Mouse (Mus musculus) CH12.LX (cell line): ENCODE measurements at regions not wholly inside any gene's neighbourhood (a gene's known extent, or its start where the extent isn't known, plus 50 kb on each side); places are given as distances from the start of the nearest gene placed in this dataset.

Source experiments
- DNase-seq: peaks from one replicate; pipeline ENCODE4 v3.0.0-alpha.2; 2013; ENCODE audit errors: extremely low read depth
- H3K27ac ChIP-seq: 2 replicates; pipeline ENCODE4 v1.5.1; 2012; ENCODE audit warnings: low read depth, mild to moderate bottlenecking, control low read depth, moderate library complexity; ENCODE audit not compliant: insufficient read depth
- H3K27me3 ChIP-seq: replicated peaks from 2 replicates; pipeline ENCODE3; 2012; ENCODE audit warnings: inconsistent platforms
- H3K36me3 ChIP-seq, 2 experiments: replicated peaks in 1 of 2; 2 replicates each; pipeline versions ENCODE3 to v1.6.1; 2012; ENCODE audit warnings: inconsistent platforms in 1 of 2, low read length in 1 of 2, mild to moderate bottlenecking in 1 of 2, mixed read lengths in 1 of 2, moderate library complexity in 1 of 2; ENCODE audit not compliant: control insufficient read depth in 1 of 2, insufficient read depth in 1 of 2
- H3K4me1 ChIP-seq, 2 experiments: 2 replicates each; pipeline ENCODE4 v1.6.1; 2012; ENCODE audit warnings: inconsistent platforms in 1 of 2, moderate library complexity in 1 of 2; ENCODE audit not compliant: insufficient read depth in 2 of 2, control insufficient read depth in 1 of 2
- H3K4me2 ChIP-seq: 2 replicates; pipeline ENCODE4 v1.6.1; 2012; ENCODE audit warnings: low read depth, mild to moderate bottlenecking, control low read depth; ENCODE audit not compliant: poor library complexity, insufficient read depth, severe bottlenecking
- H3K4me3 ChIP-seq, 3 experiments: fragments of 150-350 bp in 1 of 3; sonication (generic) in 1 of 3; replicated peaks in 1 of 3; 2 replicates each; pipeline versions ENCODE3 to v1.5.1; 2011 to 2012; ENCODE audit warnings: low read depth in 2 of 3, low read length in 2 of 3, mild to moderate bottlenecking in 2 of 3, moderate library complexity in 2 of 3, control low read depth in 1 of 3, improper control_type of control experiment in 1 of 3, inconsistent platforms in 1 of 3, mixed read lengths in 1 of 3; ENCODE audit not compliant: poor library complexity in 1 of 3
- H3K79me2 ChIP-seq: replicated peaks from 2 replicates; pipeline ENCODE4 v1.6.1; 2012; ENCODE audit warnings: mild to moderate bottlenecking, moderate library complexity; ENCODE audit not compliant: control insufficient read depth, poor library complexity, insufficient read depth, severe bottlenecking; ENCODE audit errors: extremely low read depth
- H3K9ac ChIP-seq: 2 replicates; pipeline ENCODE4 v1.6.1; 2012; ENCODE audit warnings: low read depth, mild to moderate bottlenecking, control low read depth, moderate library complexity; ENCODE audit not compliant: insufficient read depth
- H3K9me3 ChIP-seq: replicated peaks from 2 replicates; pipeline ENCODE3; 2012; ENCODE audit warnings: low read length, inconsistent platforms, mixed read lengths
- BHLHE40 ChIP-seq: IDR thresholded peaks from 2 replicates; pipeline ENCODE4 v1.6.1; 2011; ENCODE audit warnings: mild to moderate bottlenecking, low read depth, low read length, improper control_type of control experiment
- CHD1 ChIP-seq: IDR thresholded peaks from 2 replicates; pipeline ENCODE4 v1.6.1; 2012; ENCODE audit warnings: low read depth, low read length, improper control_type of control experiment, inconsistent platforms
- CHD2 ChIP-seq: IDR thresholded peaks from 2 replicates; pipeline ENCODE4 v1.6.1; 2011; ENCODE audit warnings: low read length, improper control_type of control experiment
- CTCF ChIP-seq, 2 experiments: IDR thresholded peaks in 1 of 2; conservative IDR thresholded peaks in 1 of 2; 2 replicates each; pipeline ENCODE4 v1.5.1; 2011 to 2012; ENCODE audit warnings: low read depth in 2 of 2, low read length in 2 of 2, improper control_type of control experiment in 1 of 2, inconsistent platforms in 1 of 2, mild to moderate bottlenecking in 1 of 2, moderate library complexity in 1 of 2
- E2F4 ChIP-seq: IDR thresholded peaks from 2 replicates; pipeline ENCODE4 v1.6.1; 2011; ENCODE audit warnings: low read depth, low read length, improper control_type of control experiment; ENCODE audit not compliant: insufficient replicate concordance
- ELF1 ChIP-seq: IDR thresholded peaks from 2 replicates; pipeline ENCODE4 v1.6.1; 2014; ENCODE audit warnings: low read depth, mild to moderate bottlenecking, inconsistent platforms, low read length, improper control_type of control experiment
- EP300 ChIP-seq: IDR thresholded peaks from 2 replicates; pipeline ENCODE4 v1.6.1; 2011; ENCODE audit warnings: low read length, improper control_type of control experiment
- ETS1 ChIP-seq: conservative IDR thresholded peaks from 2 replicates; pipeline ENCODE4 v1.6.1; 2012; ENCODE audit warnings: low read depth, mild to moderate bottlenecking, inconsistent platforms, low read length, improper control_type of control experiment, moderate library complexity
- GABPA ChIP-seq: IDR thresholded peaks from 2 replicates; pipeline ENCODE4 v1.6.1; 2012; ENCODE audit warnings: low read depth, low read length, improper control_type of control experiment, inconsistent platforms; ENCODE audit not compliant: insufficient replicate concordance
- HCFC1 ChIP-seq: IDR thresholded peaks from 2 replicates; pipeline ENCODE4 v1.6.1; 2012; ENCODE audit warnings: low read depth, mild to moderate bottlenecking, inconsistent platforms, low read length, improper control_type of control experiment
- IRF4 ChIP-seq: IDR thresholded peaks from 2 replicates; pipeline ENCODE4 v1.6.1; 2014; ENCODE audit warnings: low read depth, mild to moderate bottlenecking, inconsistent platforms, low read length, improper control_type of control experiment
- JUN ChIP-seq: IDR thresholded peaks from 2 replicates; pipeline ENCODE4 v1.6.1; 2011; ENCODE audit warnings: low read depth, mild to moderate bottlenecking, low read length, improper control_type of control experiment, moderate library complexity; ENCODE audit not compliant: insufficient read depth
- MAFK ChIP-seq: IDR thresholded peaks from 2 replicates; pipeline ENCODE4 v1.6.1; 2011; ENCODE audit warnings: low read length, improper control_type of control experiment; ENCODE audit not compliant: insufficient replicate concordance
- MAX ChIP-seq: IDR thresholded peaks from 2 replicates; pipeline ENCODE4 v1.6.1; 2011; ENCODE audit warnings: low read length, improper control_type of control experiment
- MAZ ChIP-seq: IDR thresholded peaks from 2 replicates; pipeline ENCODE4 v1.6.1; 2012; ENCODE audit warnings: low read depth, mild to moderate bottlenecking, inconsistent platforms, low read length, improper control_type of control experiment, moderate library complexity
- MEF2A ChIP-seq: IDR thresholded peaks from 2 replicates; pipeline ENCODE4 v1.6.1; 2014; ENCODE audit warnings: low read depth, mild to moderate bottlenecking, inconsistent platforms, low read length, improper control_type of control experiment, borderline replicate concordance
- MXI1 ChIP-seq: IDR thresholded peaks from 2 replicates; pipeline ENCODE4 v1.6.1; 2011; ENCODE audit warnings: mild to moderate bottlenecking, low read depth, low read length, improper control_type of control experiment
- MYC ChIP-seq: IDR thresholded peaks from 2 replicates; pipeline ENCODE4 v1.6.1; 2011; ENCODE audit warnings: low read depth, mild to moderate bottlenecking, improper control_type of control experiment, low read length
- NELFE ChIP-seq: IDR thresholded peaks from 2 replicates; pipeline ENCODE4 v1.6.1; 2011; ENCODE audit warnings: low read depth, low read length, improper control_type of control experiment
- NRF1 ChIP-seq: IDR thresholded peaks from 2 replicates; pipeline ENCODE4 v1.6.1; 2014; ENCODE audit warnings: low read depth, mild to moderate bottlenecking, inconsistent platforms, low read length, improper control_type of control experiment, moderate library complexity
- PAX5 ChIP-seq: IDR thresholded peaks from 2 replicates; pipeline ENCODE4 v1.6.1; 2012; ENCODE audit warnings: low read length, inconsistent platforms, mixed read lengths
- POLR2A ChIP-seq: IDR thresholded peaks from 2 replicates; pipeline ENCODE4 v1.6.1; 2011; ENCODE audit warnings: low read depth, mild to moderate bottlenecking, improper control_type of control experiment, low read length
- POLR2AphosphoS2 ChIP-seq: IDR thresholded peaks from 2 replicates; pipeline ENCODE4 v1.6.1; 2011; ENCODE audit warnings: low read depth, low read length, improper control_type of control experiment
- RAD21 ChIP-seq: IDR thresholded peaks from 2 replicates; pipeline ENCODE4 v1.6.1; 2011; ENCODE audit warnings: low read depth, mild to moderate bottlenecking, low read length, improper control_type of control experiment, moderate library complexity
- RCOR1 ChIP-seq: conservative IDR thresholded peaks from 2 replicates; pipeline ENCODE4 v1.6.1; 2012; ENCODE audit warnings: low read depth, mild to moderate bottlenecking, inconsistent platforms, low read length, improper control_type of control experiment
- SIN3A ChIP-seq: IDR thresholded peaks from 2 replicates; pipeline ENCODE4 v1.6.1; 2012; ENCODE audit warnings: low read length, improper control_type of control experiment, inconsistent platforms
- SMC3 ChIP-seq: IDR thresholded peaks from 2 replicates; pipeline ENCODE4 v1.6.1; 2011; ENCODE audit warnings: low read depth, low read length, improper control_type of control experiment
- TBP ChIP-seq: conservative IDR thresholded peaks from 2 replicates; pipeline ENCODE4 v1.6.1; 2011; ENCODE audit warnings: low read depth, low read length, improper control_type of control experiment
- TCF12 ChIP-seq: IDR thresholded peaks from 2 replicates; pipeline ENCODE4 v1.6.1; 2014; ENCODE audit warnings: low read depth, mild to moderate bottlenecking, inconsistent platforms, low read length, improper control_type of control experiment
- UBTF ChIP-seq: IDR thresholded peaks from 2 replicates; pipeline ENCODE4 v1.6.1; 2012; ENCODE audit warnings: low read depth, mild to moderate bottlenecking, inconsistent platforms, low read length, improper control_type of control experiment, moderate library complexity
- USF1 ChIP-seq: IDR thresholded peaks from 2 replicates; pipeline ENCODE4 v1.6.1; 2014; ENCODE audit warnings: low read depth, mild to moderate bottlenecking, inconsistent platforms, low read length, improper control_type of control experiment
- USF2 ChIP-seq: conservative IDR thresholded peaks from 2 replicates; pipeline ENCODE4 v1.6.1; 2011; ENCODE audit warnings: low read depth, low read length, improper control_type of control experiment
- ZC3H11A ChIP-seq: IDR thresholded peaks from 2 replicates; pipeline ENCODE4 v1.6.1; 2012; ENCODE audit warnings: low read depth, mild to moderate bottlenecking, inconsistent platforms, low read length, improper control_type of control experiment
- ZKSCAN1 ChIP-seq: IDR thresholded peaks from 2 replicates; pipeline ENCODE4 v1.6.1; 2012; ENCODE audit warnings: low read depth, inconsistent platforms, low read length, improper control_type of control experiment, borderline replicate concordance
- ZMIZ1 ChIP-seq: IDR thresholded peaks from 2 replicates; pipeline ENCODE4 v1.6.1; 2012; ENCODE audit warnings: low read depth, mild to moderate bottlenecking, inconsistent platforms, low read length, improper control_type of control experiment
- ZNF384 ChIP-seq: IDR thresholded peaks from 2 replicates; pipeline ENCODE4 v1.6.1; 2012; ENCODE audit warnings: low read depth, low read length, improper control_type of control experiment, inconsistent platforms
- dilution Hi-C: fragments of 300-500 bp; cut with MboI; formaldehyde crosslinking; loops from 2 replicates; pipeline ENCODE4 v1.14.3; 2020; ENCODE audit warnings: low sequenced_read_pairs; ENCODE audit not compliant: extremely low pct_unique_long_range_greater_than_20kb, extremely low pct_ligation_motif_present
- in situ Hi-C: fragments of 300-500 bp; cut with MboI; formaldehyde crosslinking; loops from 3 replicates; pipeline ENCODE4 v1.14.3; 2019; ENCODE audit warnings: low sequenced_read_pairs, low pct_ligation_motif_present, low pct_unique_long_range_greater_than_20kb, mixed read lengths

GRCm38 (mm10) chr14:73435839-73436238 lies 50.8 kb upstream of the Itm2b start:
- peak overlapping the region in 2 of 3 experiments; percentile 36 to 42 for H3K4me3 ChIP-seq
- peaks cover 23 to 55% of the 10 kb centered on the region in 2 experiments for H3K4me1 ChIP-seq
- dilution Hi-C loops (no loop called here), in situ Hi-C loops (loop anchor here (25.0 kb wide), 1 partner anchor 324 kb away; the partner anchor contains the start of gene Rcbtb2)
- H3K79me2 ChIP-seq: no peaks in the 10 kb centered on the region
- peak overlapping the region; percentile 77 for H3K9ac ChIP-seq
- TF ChIP-seq PAX5: no peak
- no peak for TF ChIP-seq BHLHE40
- TF ChIP-seq TBP: no peak
- TF ChIP-seq ZNF384: peak; percentile 74
- no peak for TF ChIP-seq HCFC1
- no peak for TF ChIP-seq E2F4
- TF ChIP-seq SMC3: no peak
- no peak for TF ChIP-seq MXI1
- TF ChIP-seq IRF4: no peak
- TF ChIP-seq RAD21: no peak
- TF ChIP-seq EP300: peak; percentile 55; the same call in 1 of the 2 replicates
- peak; percentile 44; the same call in 1 of the 2 replicates for TF ChIP-seq ETS1
- TF ChIP-seq NRF1: no peak
- no peak for TF ChIP-seq CHD2
- TF ChIP-seq NELFE: no peak
- 0 out of 2 replicates have a peak, but pooled peaks have one; percentile 27 for TF ChIP-seq MEF2A
- no peak for TF ChIP-seq USF1
- TF ChIP-seq ZC3H11A: no peak
- TF ChIP-seq POLR2A: no peak
- TF ChIP-seq GABPA: no peak
- peak; percentile 32; the same call in 1 of the 2 replicates for TF ChIP-seq CHD1
- TF ChIP-seq ZMIZ1: no peak
- no peak for TF ChIP-seq UBTF
- TF ChIP-seq MYC: no peak
- no peak for TF ChIP-seq USF2
- no peak for TF ChIP-seq JUN
- TF ChIP-seq MAZ: no peak
- no peak for TF ChIP-seq RCOR1
- TF ChIP-seq CTCF (conservative IDR thresholded peaks at IDR 0.05 in 1 of 2, IDR thresholded peaks at IDR 0.05 in 1 of 2; ENCODE audit: low read depth in 2 of 2, low read length in 2 of 2): no peak
- peak; percentile 49; the same call in 1 of the 2 replicates for TF ChIP-seq TCF12
- no peak for TF ChIP-seq POLR2AphosphoS2
- no peak for TF ChIP-seq MAX
- peak; percentile 87 for TF ChIP-seq ZKSCAN1
- TF ChIP-seq MAFK: peak; percentile 79; the same call in 1 of the 2 replicates
- TF ChIP-seq ELF1: no peak
- no peak for TF ChIP-seq SIN3A
- no peaks in the 10 kb centered on the region for H3K27me3 ChIP-seq
- DNase-seq: no peak
- no peaks in the 10 kb centered on the region for H3K9me3 ChIP-seq
- H3K4me2 ChIP-seq: peak overlapping the region; percentile 73
- H3K27ac ChIP-seq: peak overlapping the region; percentile 93
- H3K36me3 ChIP-seq: no peaks in the 10 kb centered on the region
